Mouse (Mus musculus) erythroid progenitor cell, adult 5-6 weeks (primary cell): Measurements from ENCODE around the gene Chrna1. TPM values are rescaled to one million over a fixed set of nuclear protein-coding genes. Genes with fewer than 3 reads are reported as not detected.

Source experiments
- ATAC-seq: replicated peaks from 2 replicates; pipeline ENCODE4 v1.8.0; 2016; ENCODE audit warnings: moderate number of reproducible peaks, mild to moderate bottlenecking, moderate TSS enrichment, inconsistent platforms; ENCODE audit not compliant: poor library complexity, low FRiP score, severe bottlenecking
- total RNA-seq, 2 experiments: library from RNA; stranded (forward) in 1 of 2; stranded (reverse) in 1 of 2; fragments of 150-400 nt in 1 of 2; fragments of 186-747, 209-891 nt in 1 of 2; gene quantifications; 2 replicates each; pipeline versions ENCODE4 v1.2.3 to v1.2.4; 2015 to 2017; ENCODE audit warnings: low replicate concordance in 2 of 2

Chrna1 gene
- 0.84 and 1.4 TPM in 2 replicates for total RNA-seq (2015; ENCODE audit: low replicate concordance)
- not detected in 2 replicates for total RNA-seq (2017; ENCODE audit: low replicate concordance)

DNA sequence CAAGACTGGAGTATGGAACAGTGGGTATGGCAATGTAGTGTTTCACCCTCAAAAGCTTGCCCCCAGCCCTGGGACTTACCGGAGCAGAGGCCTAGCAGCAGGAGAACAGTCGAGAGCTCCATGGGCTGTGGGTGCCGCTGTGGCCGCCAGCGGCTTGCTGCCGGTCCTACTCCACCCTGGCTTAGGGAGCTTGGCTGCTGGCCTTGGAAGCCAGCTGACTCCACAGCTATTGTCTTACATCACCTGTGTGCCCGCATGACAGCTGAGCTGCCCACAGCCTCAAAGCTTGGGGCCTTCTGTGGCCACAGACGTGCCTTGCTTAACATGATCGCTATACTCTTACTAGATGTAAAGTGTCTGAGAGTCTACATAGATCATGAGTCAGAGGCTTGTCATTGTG is at the start of gene Chrna1:
Gene Chrna1 (minus strand): TSS at position 173 of the 400 bp plus-strand sequence.
- ATAC-seq, result no peak

DNA sequence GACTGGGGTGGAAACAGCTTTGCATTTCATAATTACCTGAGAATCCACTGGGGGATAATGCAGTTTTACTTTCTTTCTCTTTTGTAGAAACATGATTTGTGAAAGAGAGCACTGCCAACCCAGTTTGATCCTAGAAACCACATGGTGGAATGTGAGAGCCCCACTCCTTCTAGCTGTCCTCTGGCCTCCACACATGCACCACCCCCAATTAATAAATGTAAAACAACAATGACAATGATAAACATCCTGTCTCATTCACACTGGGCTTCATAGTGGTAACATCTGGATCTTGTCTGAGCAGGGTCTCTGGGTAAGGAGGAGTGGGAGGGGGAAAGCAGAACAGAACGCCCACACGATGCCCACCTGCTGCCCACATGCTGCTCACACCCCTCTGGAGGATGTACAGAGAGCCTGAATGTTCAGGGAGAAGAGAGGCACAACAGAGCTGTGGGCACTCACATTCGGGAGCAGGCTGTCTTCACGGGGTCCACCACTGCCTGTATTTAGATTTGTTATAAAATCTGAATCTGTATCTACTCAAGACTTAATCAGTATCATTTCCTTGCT is 38.4 kb upstream of the Chrna1 start:
- no peak for ATAC-seq

DNA sequence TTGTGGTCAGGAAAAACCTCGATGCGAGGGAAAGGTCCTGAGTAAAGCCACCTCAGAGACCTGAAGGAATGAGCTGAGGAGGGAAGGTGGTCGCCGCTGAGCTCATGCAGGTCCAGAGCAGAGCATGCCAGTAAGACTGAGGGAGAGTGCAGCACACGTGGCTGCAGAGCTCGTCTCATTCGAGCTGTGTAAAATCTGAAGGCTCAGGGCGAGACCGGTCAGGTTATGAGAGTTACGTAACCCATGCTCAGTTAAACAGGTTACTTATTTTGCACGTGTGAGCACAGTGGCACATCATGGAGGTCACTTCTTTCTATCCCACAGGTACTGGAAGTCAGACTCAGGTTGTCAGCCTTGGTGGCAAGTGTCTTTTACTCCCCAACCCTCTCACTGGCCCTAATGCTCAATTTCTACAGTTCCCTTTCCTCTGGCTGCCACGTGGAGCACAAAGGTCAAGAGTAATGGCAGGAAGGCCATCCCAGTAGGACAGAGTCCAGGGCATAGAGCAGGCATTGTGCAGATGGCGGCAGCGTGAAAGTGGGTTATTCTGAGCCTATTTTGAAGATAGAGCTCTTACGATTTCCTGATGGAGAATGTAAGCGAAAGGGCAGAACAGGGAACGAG is 36.4 kb upstream of the Chrna1 start:
- ATAC-seq, result no peak

DNA sequence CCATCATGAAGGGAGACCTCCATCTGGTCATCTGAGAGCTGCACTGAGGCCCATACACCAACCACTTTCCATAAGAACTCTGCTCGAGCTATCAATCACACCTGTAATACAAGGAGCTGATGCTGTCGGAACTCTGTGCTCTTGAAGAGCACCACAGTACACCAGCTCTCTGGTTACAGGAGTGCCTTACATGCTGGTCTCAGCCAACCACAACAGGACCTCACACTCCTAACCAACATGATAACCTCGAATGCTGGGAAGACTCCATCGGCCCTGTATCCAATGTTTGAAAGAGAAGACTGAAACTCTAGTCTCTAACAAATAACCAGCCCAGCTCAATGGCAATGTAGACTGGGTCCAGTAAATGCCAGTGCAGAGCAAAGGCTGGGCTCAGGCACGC is 35.3 kb upstream of the Chrna1 start:
- no peak for ATAC-seq

DNA sequence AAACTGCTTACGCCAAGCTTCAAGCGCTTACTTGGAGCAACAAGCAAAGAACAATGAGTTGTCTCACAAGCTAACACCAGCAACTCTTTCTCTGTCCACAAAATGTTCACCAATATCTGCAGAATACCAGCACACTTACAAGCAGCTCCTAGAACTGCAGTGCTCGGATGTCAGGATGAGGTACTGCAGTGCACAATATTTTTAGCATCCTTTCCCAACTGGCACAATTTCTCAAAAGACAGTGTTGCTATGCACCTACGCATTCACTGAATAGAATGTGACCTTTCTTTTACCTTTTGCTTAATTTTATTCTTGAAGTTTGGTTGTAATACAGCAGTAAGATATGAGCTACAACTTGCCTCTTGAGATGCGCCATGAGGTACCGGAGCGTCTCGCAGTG is 34.2 kb upstream of the Chrna1 start:
- ATAC-seq, result no peak

DNA sequence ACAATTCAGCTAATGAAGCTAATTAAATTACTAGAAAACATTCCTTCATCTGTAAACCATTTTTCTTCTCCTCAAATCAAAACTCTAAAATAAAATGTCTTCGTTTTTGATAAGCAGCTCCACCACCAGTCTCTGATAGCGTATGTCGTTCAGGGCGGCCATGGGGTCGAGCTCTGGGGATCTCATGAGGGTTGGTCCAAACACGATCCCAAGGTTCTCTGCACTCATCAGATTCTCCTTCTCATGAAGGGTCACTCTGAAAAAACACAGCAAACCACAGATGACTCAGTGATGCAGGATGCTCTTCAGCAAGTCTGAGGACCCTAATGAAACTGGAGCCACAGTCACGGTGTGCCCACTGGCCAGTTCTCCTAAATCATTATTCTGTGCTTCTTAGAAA is 32.8 kb upstream of the Chrna1 start:
- no peak for ATAC-seq

DNA sequence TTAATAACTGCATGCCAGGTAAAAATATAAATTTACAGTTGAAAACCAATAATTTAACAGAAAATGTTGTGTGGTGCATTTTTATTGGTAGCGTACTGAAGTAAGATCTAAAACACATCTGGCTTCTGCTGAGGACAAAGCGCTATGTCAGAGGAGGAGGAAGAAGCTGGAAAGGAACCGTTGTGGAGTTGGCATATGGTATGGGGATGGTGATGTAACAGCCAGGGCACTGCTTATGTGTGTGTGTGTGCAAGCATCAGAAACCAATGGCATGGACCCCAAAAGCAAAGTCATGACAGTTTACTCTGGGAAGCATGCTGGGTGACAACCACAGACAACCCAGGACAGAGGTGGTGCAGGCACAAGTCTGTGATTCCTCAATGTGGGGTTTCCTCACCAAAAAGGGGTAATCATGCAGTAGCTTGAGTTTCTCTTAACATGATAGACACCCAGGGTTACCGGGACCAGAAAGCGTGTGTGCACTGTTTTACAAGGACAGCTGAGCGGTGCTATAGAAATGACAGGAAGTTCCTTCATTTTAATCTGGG is 32.3 kb upstream of the Chrna1 start:
- no peak for ATAC-seq

DNA sequence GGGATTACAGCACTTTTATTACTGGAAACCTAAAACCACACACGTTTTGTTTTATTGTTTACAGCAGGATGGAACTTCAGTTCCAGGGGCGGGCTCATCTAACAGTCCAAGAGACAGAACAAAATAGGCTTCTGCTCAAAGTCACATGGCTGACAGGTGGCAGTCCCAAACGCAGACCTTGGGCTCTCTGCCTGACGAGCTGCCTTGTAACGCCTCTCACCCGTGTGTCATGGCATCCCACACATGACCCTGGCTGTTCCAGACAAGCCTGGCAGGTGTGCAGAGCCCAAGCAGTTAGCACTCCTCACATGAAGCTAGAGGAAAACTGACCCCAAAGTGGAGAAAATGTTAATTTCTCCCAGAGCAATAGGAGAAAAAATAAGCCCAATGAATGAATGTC is 31.7 kb upstream of the Chrna1 start:
- ATAC-seq, result no peak

DNA sequence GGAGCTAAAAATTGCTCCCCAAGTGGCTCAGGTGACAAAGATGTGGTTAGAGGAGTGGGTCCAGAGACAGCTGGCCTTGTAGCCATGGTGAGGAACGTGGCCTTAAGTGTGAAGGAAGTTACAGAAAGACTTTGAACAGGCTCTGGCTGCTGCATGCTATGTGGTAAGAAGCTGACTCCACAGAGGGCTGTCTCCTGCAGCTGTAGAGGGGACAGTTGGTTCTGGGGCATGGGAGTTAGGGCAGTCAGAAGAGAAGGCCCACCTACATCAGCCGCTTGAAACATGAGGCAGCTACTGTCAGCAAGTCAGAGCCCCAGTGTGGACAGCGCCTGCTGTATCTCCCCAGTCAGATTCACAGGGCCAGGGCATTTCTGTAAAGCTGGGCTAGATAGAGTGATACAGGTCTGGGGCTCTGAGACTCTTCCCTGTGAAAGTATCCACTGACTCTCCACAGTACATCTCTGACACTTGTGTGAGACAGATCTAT is 29.6 kb upstream of the Chrna1 start:
- ATAC-seq, result no peak

DNA sequence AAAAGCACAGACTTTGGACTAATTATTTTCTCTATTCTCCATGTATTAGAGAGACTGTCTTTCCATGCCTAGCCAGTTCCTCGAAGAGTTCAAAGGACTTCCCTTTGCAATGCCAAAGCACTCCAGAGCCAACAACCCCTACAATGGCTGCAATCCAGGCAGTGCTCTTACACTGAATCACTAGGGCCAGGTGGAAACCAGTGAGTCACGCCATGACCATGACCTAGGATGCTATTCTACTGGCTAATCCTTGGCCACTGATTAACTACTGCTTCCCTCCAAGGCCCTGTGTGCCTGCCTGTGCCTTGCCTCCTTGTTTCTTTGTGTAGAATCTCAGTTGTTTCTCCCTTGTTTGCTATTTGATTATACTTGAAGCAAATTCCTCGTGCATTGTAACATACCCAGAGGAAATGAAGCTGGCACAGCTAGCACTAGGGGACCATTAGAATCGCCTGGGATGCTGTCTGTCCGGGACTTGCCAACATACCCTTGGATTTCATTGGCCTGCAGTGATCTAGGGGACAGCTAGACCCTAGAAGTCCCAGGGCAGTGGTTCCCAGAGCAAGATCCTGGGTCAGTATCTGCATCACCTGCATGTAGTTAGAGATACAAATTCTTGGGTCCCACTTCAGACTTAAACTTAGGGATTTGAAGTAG is 29.1 kb upstream of the Chrna1 start:
- no peak for ATAC-seq

DNA sequence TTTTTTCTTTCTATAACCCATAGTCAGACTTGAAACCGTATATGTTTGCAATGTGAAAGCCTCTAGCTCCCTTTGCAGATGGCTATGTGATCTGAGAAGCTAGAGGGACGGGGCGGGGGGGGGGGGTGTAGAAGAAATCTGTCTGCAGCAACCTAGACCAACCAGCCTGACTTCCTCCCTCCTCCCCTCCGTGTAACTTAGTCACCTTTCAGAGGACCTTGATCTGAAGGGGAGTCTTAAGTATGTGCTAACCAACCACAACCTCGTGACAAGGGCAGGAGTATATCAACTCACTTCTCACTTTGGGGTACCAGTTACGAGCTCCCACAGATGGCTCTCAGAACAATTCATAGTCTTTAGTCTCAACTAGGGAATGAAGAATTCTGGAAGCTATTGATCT is 28.3 kb upstream of the Chrna1 start:
- no peak for ATAC-seq

DNA sequence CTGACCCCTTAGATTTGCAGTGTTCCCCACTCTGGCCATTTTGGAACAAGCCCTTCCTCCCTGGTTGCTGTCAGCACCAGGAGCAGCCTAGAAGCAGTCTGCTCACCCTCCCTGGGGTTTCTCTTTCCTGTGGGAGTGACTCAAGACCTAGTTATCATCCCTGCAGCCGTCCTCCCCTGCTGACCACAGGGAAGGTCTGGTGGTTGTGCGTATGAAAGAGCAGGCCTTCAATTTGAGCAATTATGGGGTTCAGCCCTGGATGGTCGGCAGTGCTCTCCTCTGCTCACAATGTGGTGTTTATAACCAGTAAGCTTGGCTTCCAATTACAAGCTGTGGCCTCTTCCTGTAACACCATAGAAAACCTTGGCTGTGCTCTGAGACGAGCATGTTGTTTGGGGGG is 27.5 kb upstream of the Chrna1 start:
- no peak for ATAC-seq

DNA sequence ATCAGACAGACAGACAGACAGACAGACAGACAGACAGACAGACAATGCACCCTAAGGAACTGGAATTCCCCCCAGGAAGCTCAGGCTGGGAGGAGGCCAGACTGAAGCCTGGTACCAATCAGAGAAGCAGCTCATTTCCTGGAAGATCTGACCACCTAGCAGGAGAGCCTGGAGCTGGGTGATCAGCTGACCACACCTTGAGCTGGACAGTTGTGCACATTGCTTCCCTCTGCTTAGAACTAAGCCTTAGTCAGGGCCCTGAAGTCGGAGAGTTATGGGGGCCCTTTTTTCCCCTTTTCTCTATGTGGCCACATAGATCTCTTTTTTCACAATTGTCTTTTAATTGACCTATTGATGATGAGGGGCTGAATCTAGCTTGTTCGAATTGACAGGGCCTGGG is 27.0 kb upstream of the Chrna1 start:
- no peak for ATAC-seq

DNA sequence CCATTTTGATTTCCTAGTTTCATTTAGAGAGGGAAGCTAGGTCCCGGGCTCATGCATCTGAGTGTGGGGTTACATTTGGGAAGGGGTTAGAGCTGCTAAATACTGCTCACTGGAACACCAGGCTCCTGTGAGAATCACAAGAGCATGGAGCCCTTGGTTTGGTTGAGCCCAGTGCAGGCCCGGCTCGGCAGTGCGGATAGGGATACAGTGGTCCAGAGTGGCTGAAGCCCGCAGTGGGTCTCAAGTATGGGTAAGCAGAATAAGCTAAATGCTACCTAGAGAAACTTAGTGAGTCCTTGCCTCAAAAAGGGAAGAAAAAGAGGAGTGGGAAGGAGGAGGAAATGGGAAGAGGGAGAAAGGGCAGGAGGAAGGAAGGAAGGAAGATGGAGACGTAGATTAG is 26.5 kb upstream of the Chrna1 start:
- no peak for ATAC-seq

DNA sequence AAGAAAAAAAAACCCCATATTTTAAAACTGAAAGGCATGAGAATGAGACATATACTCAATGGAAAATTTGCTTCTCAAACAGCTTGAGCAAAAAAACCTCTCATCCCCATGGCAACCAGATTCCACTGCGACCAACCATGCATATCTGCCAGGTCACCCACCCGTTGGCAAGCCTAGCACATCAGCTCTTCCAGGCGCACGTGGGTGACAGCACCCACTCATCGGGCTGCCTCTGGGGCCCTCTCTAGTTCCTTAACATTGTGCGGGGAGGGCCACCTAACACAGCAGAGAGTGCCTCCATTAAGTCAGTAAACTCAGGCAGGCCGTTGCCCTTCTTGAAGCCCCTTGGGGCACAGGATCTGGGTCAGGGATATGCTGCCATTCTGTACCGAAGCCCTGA is 24.9 kb upstream of the Chrna1 start:
- no peak for ATAC-seq

DNA sequence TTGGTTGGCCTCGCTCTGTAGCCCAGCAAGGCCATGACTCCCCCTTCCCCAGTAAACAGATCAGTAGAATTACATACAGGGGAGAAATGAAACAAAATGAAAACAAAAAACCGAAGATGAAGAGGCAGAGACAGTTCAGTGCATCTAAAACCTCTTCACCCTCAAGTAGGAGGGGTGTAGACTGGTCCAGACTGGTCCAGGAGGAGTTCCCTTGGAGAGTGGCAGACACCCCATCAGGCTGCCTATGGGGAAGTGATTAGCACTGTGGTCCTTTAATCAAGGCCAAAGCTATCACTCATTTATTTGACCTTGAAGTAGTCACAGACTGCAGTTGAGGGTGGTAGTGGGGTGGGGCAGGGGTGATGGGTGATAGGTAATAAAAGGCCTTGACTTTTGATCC is 24.4 kb upstream of the Chrna1 start:
- no peak for ATAC-seq

DNA sequence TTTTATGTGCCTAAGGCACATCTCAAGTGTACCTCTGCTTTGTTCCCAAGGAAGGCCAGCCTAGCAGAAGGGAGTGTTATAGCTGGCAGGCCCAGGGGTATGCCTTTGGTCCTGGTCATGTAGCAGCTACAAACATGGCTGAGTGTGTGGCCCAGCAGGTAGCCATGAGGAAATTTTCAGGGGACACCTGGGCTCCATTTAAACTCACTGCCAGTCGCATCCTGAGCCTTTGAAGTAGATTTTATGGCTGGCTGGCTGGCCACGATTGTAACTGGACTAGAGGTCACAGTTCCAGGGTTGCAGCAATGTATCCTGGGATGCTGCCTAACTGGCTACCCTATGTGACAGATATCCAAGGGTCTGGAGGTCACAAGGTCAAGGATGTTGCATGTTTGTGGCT is 20.5 kb upstream of the Chrna1 start:
- no peak for ATAC-seq

DNA sequence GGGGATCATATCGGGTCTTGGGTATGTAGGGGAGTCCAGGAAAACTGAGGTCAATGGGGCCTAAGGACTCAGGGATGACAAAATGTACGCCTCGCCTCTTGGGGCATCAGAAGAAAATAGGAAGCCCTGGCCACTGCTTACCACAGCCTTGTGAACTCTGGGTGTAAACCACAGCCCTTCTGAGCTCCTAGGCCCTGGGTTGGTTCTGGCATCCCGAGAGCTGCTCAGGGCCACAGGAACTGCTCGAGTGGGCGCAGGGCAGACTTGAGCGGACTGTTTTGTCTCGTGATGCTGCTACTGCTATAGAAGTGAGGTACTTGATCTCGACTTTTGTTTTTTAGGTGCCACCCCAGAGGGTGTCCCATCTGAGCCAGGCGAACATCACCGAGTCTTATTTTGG is 17.6 kb upstream of the Chrna1 start:
- no peak for ATAC-seq

DNA sequence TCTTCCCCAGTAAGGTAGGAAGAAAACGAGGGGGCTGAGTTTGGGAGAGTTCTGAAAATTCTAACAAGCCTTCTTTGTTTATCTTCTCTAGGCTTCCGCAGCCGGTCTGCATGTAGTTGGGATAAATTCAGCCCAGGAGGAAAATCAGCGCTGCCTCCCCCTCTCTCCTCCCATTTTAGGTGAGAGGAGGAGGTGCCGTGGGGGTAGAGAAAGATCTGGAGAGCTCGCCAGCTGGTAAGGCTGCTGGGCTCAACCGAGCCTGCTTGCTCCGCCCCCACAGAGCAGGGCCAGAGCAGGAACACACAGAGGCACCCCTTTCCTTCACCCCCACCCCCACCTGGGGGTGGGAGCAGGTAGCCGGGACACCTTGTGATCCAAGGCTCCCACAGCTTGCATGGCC is 16.6 kb upstream of the Chrna1 start:
- ATAC-seq, result no peak

DNA sequence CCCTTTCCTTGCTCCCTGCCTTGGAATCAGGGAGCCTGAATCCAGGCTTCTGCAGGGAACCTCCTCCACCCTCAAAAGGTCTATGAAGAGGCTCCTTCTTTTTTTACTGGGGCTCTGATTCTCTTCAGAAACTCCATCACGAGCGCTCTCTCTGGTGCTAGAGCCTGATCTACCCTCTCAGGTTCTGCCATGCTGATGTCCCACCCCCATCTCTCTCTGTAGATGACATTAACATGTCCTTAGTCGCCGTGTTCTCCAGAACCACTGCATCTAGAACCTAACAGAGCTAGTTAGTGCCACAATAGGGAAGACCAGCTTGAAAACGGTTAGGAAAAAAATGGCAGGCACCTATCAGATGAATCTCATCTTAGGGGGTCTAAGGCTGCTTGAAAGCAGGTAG is 16.2 kb upstream of the Chrna1 start:
- ATAC-seq, result no peak

DNA sequence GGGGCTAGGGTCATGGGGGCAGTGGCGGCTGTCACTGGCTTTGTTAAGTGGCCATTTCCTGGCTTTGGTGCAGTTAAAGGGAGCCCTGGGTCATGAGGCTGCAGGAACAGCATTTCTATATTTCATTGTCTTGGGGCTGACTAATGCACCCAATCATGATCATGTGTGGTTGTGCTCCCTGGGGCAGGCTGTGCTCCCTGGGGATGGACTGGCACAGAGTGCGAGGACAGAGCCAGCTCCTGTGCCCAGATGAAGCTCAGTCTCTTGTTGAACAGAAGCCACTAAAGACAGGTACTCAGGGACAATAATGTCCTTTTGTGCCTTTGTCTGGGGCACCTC is 12.9 kb upstream of the Chrna1 start:
- no peak for ATAC-seq
